Mouse (Mus musculus) small intestine, adult 2 months (tissue): Measurements from ENCODE around the gene Thrb. TPM values are rescaled to one million over a fixed set of nuclear protein-coding genes. Genes with fewer than 3 reads are reported as not detected.
A peak's percentile ranks its signal among the peaks of the same experiment; 100 is the strongest.

Source experiments
- H3K27ac ChIP-seq: fragments of 200-500 bp; 2 replicates; pipeline ENCODE4 v1.5.1; 2012; ENCODE audit warnings: low read depth, low read length, control low read depth, inconsistent platforms; ENCODE audit not compliant: insufficient read depth
- H3K27me3 ChIP-seq: fragments of 200-500 bp; 2 replicates; pipeline ENCODE4 v1.6.1; 2012; ENCODE audit warnings: mild to moderate bottlenecking, moderate library complexity, low read length, inconsistent platforms; ENCODE audit not compliant: control insufficient read depth, insufficient read depth
- H3K36me3 ChIP-seq: fragments of 200-500 bp; 2 replicates; pipeline ENCODE4 v1.6.1; 2012; ENCODE audit warnings: mild to moderate bottlenecking, low read length, control low read depth, inconsistent platforms; ENCODE audit not compliant: control insufficient read depth, insufficient read depth
- H3K4me1 ChIP-seq: fragments of 200-500 bp; 2 replicates; pipeline ENCODE4 v1.6.1; 2012; ENCODE audit warnings: low read length, inconsistent platforms, mixed read lengths; ENCODE audit not compliant: control insufficient read depth, insufficient read depth, insufficient read length
- H3K4me3 ChIP-seq: fragments of 200-500 bp; 2 replicates; pipeline ENCODE4 v1.5.1; 2012; ENCODE audit warnings: low read depth, mild to moderate bottlenecking, control low read depth, inconsistent platforms, low read length, moderate library complexity
- CTCF ChIP-seq: fragments of 200-500 bp; IDR thresholded peaks from 2 replicates; pipeline ENCODE4 v1.5.1; 2012; ENCODE audit warnings: low read depth, mild to moderate bottlenecking, control low read depth, inconsistent platforms, low read length, moderate library complexity, mixed read lengths; ENCODE audit not compliant: insufficient replicate concordance, insufficient read length; ENCODE audit errors: extremely low read depth
- POLR2A ChIP-seq: fragments of 200-500 bp; IDR thresholded peaks from 2 replicates; pipeline ENCODE4 v1.6.1; 2012; ENCODE audit warnings: low read depth, mild to moderate bottlenecking, control low read depth, inconsistent platforms, low read length, moderate library complexity
- WGBS: fragments of 180-500 bp; shearing (Covaris S2); methylation state at CpG from one replicate; pipeline ENCODE4 v1.1.7; 2018; 5-methylcytosine and 5-hydroxymethylcytosine counted together
- polyA plus RNA-seq: library from polyadenylated mRNA; depleted of rRNA; stranded (reverse); fragments of >200 nt; gene quantifications from 2 replicates; pipeline ENCODE4 v1.2.3, GENCODE M21; 2012

The Thrb gene
- polyA plus RNA-seq, 1 experiment: 2.5 TPM

- no peak for TF ChIP-seq POLR2A
- no peak for TF ChIP-seq CTCF
- H3K36me3 ChIP-seq: no peaks in the 10 kb centered on the region
- WGBS: 86% methylated on average over 2 of the region's 2 CpGs
- H3K4me3 ChIP-seq: no peak overlapping the region
- H3K27ac ChIP-seq: no peak overlapping the region
- no peaks in the 10 kb centered on the region for H3K27me3 ChIP-seq
- peaks cover 8% of the 10 kb centered on the region; the same call in 1 of the 2 replicates for H3K4me1 ChIP-seq
Measured at GRCm38 (mm10) chr14:17915556-17915955, 255.5 kb downstream of the Thrb start.

- TF ChIP-seq POLR2A: no peak
- no peak for TF ChIP-seq CTCF
- Histone ChIP-seq H3K4me1 (peaks cover 8% of the 10 kb centered on the region; the same call in 1 of the 2 replicates), H3K36me3 (no peaks in the 10 kb centered on the region), H3K4me3 (no peak overlapping the region), H3K27me3 (no peaks in the 10 kb centered on the region), H3K27ac (no peak overlapping the region)
- WGBS: 34% methylated on average over 2 of the region's 2 CpGs
Measured at GRCm38 (mm10) chr14:17916651-17917050, 256.6 kb downstream of the Thrb start.

GRCm38 (mm10) chr14:17917124-17917763, 257.2 kb downstream of the Thrb start:
- WGBS: 78% methylated on average over 3 of the region's 3 CpGs
- H3K4me3 ChIP-seq: no peak overlapping the region
- no peaks in the 10 kb centered on the region for H3K27me3 ChIP-seq
- H3K27ac ChIP-seq: no peak overlapping the region
- no peaks in the 10 kb centered on the region for H3K36me3 ChIP-seq
- peaks cover 11% of the 10 kb centered on the region; the same call in 1 of the 2 replicates for H3K4me1 ChIP-seq
- TF ChIP-seq POLR2A (no peak), CTCF (no peak)

GRCm38 (mm10) chr14:17917899-17918298, 257.8 kb downstream of the Thrb start:
- Histone ChIP-seq H3K27me3 (no peaks in the 10 kb centered on the region), H3K4me3 (no peak overlapping the region), H3K27ac (no peak overlapping the region), H3K4me1 (peaks cover 15% of the 10 kb centered on the region), H3K36me3 (no peaks in the 10 kb centered on the region)
- 60% methylated on average over 3 of the region's 3 CpGs for WGBS
- TF ChIP-seq CTCF (no peak), POLR2A (no peak)

- no peak for TF ChIP-seq CTCF
- no peak for TF ChIP-seq POLR2A
- Histone ChIP-seq H3K27ac (peak overlapping the region; percentile 87), H3K4me1 (peaks cover 12% of the 10 kb centered on the region), H3K27me3 (no peaks in the 10 kb centered on the region), H3K36me3 (no peaks in the 10 kb centered on the region), H3K4me3 (peak overlapping the region; percentile 4; the same call in 1 of the 2 replicates)
- WGBS: 20% methylated on average over 8 of the region's 8 CpGs
Measured at GRCm38 (mm10) chr14:17922807-17923704, 263.0 kb downstream of the Thrb start.

GRCm38 (mm10) chr14:17927469-17927868, 267.4 kb downstream of the Thrb start:
- no peaks in the 10 kb centered on the region for H3K27me3 ChIP-seq
- H3K4me3 ChIP-seq: no peak overlapping the region
- H3K27ac ChIP-seq: no peak overlapping the region
- H3K4me1 ChIP-seq: peaks cover 7% of the 10 kb centered on the region
- TF ChIP-seq CTCF: peak; percentile 42; the same call in 1 of the 2 replicates
- TF ChIP-seq POLR2A: no peak
- 48% methylated on average over 1 of the region's 1 CpGs for WGBS
- H3K36me3 ChIP-seq: no peaks in the 10 kb centered on the region

- Histone ChIP-seq H3K27me3 (no peaks in the 10 kb centered on the region), H3K4me3 (no peak overlapping the region), H3K4me1 (no peaks in the 10 kb centered on the region), H3K27ac (no peak overlapping the region), H3K36me3 (no peaks in the 10 kb centered on the region)
- TF ChIP-seq POLR2A (no peak), CTCF (peak; percentile 8; the same call in 1 of the 2 replicates)
- 69% methylated on average over 5 of the region's 5 CpGs for WGBS
Measured at GRCm38 (mm10) chr14:17929585-17929984, 269.5 kb downstream of the Thrb start.
